Mouse (Mus musculus) lung, embryonic 16.5 days (tissue): ENCODE measurements around the gene Skil. TPM values are rescaled to one million over a fixed set of nuclear protein-coding genes. Genes with fewer than 3 reads are reported as not detected.

ENCODE experiments used
- ATAC-seq: fragments of 200-750 bp; cut with Nextera tagmentation; 2 replicates; pipeline ENCODE4 v1.8.0; 2017; ENCODE audit warnings: low read depth, mild to moderate bottlenecking, moderate library complexity
- H3K27ac ChIP-seq: fragments of 300-500 bp; sonication (generic); 2 replicates; pipeline ENCODE4 v1.5.1; 2014; ENCODE audit warnings: mild to moderate bottlenecking, control low read depth, low read length
- H3K27me3 ChIP-seq: fragments of 300-500 bp; sonication (generic); 2 replicates; pipeline ENCODE4 v1.6.1; 2014; ENCODE audit warnings: low read depth, low read length, mixed read lengths; ENCODE audit not compliant: control insufficient read depth, insufficient read depth
- H3K36me3 ChIP-seq: fragments of 300-500 bp; sonication (generic); 2 replicates; pipeline ENCODE4 v1.6.1; 2014; ENCODE audit warnings: low read length; ENCODE audit not compliant: control insufficient read depth, insufficient read depth
- H3K4me1 ChIP-seq: fragments of 300-500 bp; sonication (generic); replicated peaks from 2 replicates; pipeline ENCODE4 v1.6.1; 2014; ENCODE audit warnings: low read length, mixed read lengths; ENCODE audit not compliant: control insufficient read depth, insufficient read depth
- H3K4me2 ChIP-seq: fragments of 300-500 bp; sonication (generic); 2 replicates; pipeline ENCODE4 v1.6.1; 2014; ENCODE audit warnings: low read depth, low read length, control low read depth
- H3K4me3 ChIP-seq: fragments of 300-500 bp; sonication (generic); 2 replicates; pipeline ENCODE4 v1.5.1; 2014; ENCODE audit warnings: mild to moderate bottlenecking, low read length, control low read depth
- H3K9ac ChIP-seq: fragments of 300-500 bp; sonication (generic); 2 replicates; pipeline ENCODE4 v1.6.1; 2014; ENCODE audit warnings: low read length, control low read depth
- H3K9me3 ChIP-seq: fragments of 300-500 bp; sonication (generic); 2 replicates; pipeline ENCODE4 v1.6.1; 2016; ENCODE audit warnings: low read length; ENCODE audit not compliant: control insufficient read depth
- WGBS: fragments of 180-500 bp; shearing (Covaris S2); extraction: QIAGEN DNeasy Blood & Tissue Kit; methylation state at CpG from one replicate; pipeline ENCODE4 v1.1.7; 2014; 5-methylcytosine and 5-hydroxymethylcytosine counted together
- polyA plus RNA-seq: library from polyadenylated mRNA; unstranded; fragments of >200 nt; fragmentation: Nextera tagmentation; extraction: Ambion mirVana; gene quantifications from 2 replicates; pipeline ENCODE4 v1.2.1, GENCODE M21; 2015

Gene Skil
- 20.6 and 22.2 TPM in 2 replicates for polyA plus RNA-seq

- ATAC-seq: peak; percentile 96
- Histone ChIP-seq H3K4me1 (peaks cover 27% of the 10 kb centered on the region), H3K36me3 (peaks cover 2% of the 10 kb centered on the region; the same call in 1 of the 2 replicates), H3K9ac (peak within 1 kb of the TSS; percentile 82), H3K27me3 (no peaks in the 10 kb centered on the region), H3K4me2 (peak within 1 kb of the TSS; percentile 76), H3K4me3 (peak within 1 kb of the TSS; percentile 73), H3K9me3 (no peaks in the 10 kb centered on the region), H3K27ac (peak within 1 kb of the TSS; percentile 99)
- 0% methylated on average over 53 of the region's 109 CpGs for WGBS
These were observed at the start of gene Skil for GRCm38 (mm10) chr3:31094531-31095178. Skil (plus strand) TSS chr3:31095058.

- ATAC-seq: no peak
These were observed 47.6 kb upstream of the Skil start for GRCm38 (mm10) chr3:31047263-31047662.

GRCm38 (mm10) chr3:31049087-31049486 lies 45.8 kb upstream of the Skil start:
- Histone ChIP-seq H3K4me2 (no peak overlapping the region), H3K9ac (no peak overlapping the region), H3K4me3 (no peak overlapping the region), H3K27ac (no peak overlapping the region), H3K27me3 (no peaks in the 10 kb centered on the region), H3K9me3 (no peaks in the 10 kb centered on the region), H3K4me1 (no peaks in the 10 kb centered on the region), H3K36me3 (peaks cover 2% of the 10 kb centered on the region; the same call in 1 of the 2 replicates)
- ATAC-seq: no peak
- WGBS: 83% methylated on average over 5 of the region's 5 CpGs

More at GRCm38 (mm10) chr3:31047263-31047662, 47.6 kb upstream of the Skil start:
- no peaks in the 10 kb centered on the region for H3K27me3 ChIP-seq
- H3K4me3 ChIP-seq: no peak overlapping the region
- no peak overlapping the region for H3K27ac ChIP-seq
- H3K4me1 ChIP-seq: no peaks in the 10 kb centered on the region
- 61% methylated on average over 3 of the region's 3 CpGs for WGBS
- H3K9ac ChIP-seq: no peak overlapping the region
- H3K4me2 ChIP-seq: no peak overlapping the region
- no peaks in the 10 kb centered on the region for H3K9me3 ChIP-seq
- peaks cover 9% of the 10 kb centered on the region for H3K36me3 ChIP-seq

GRCm38 (mm10) chr3:31050375-31050774 lies 44.5 kb upstream of the Skil start:
- no peaks in the 10 kb centered on the region for H3K4me1 ChIP-seq
- no peak overlapping the region for H3K27ac ChIP-seq
- no peak overlapping the region for H3K9ac ChIP-seq
- no peak overlapping the region for H3K4me2 ChIP-seq
- no peak overlapping the region for H3K4me3 ChIP-seq
- H3K36me3 ChIP-seq: peaks cover 2% of the 10 kb centered on the region; the same call in 1 of the 2 replicates
- H3K27me3 ChIP-seq: no peaks in the 10 kb centered on the region
- no peaks in the 10 kb centered on the region for H3K9me3 ChIP-seq
- WGBS: 68% methylated on average over 7 of the region's 7 CpGs
- no peak for ATAC-seq

GRCm38 (mm10) chr3:31051730-31052129 lies 43.1 kb upstream of the Skil start:
- no peak for ATAC-seq
- Histone ChIP-seq H3K27ac (no peak overlapping the region), H3K27me3 (no peaks in the 10 kb centered on the region), H3K9ac (no peak overlapping the region), H3K9me3 (no peaks in the 10 kb centered on the region), H3K36me3 (peaks cover 2% of the 10 kb centered on the region; the same call in 1 of the 2 replicates), H3K4me3 (no peak overlapping the region), H3K4me2 (no peak overlapping the region), H3K4me1 (no peaks in the 10 kb centered on the region)
- WGBS: 88% methylated on average over 9 of the region's 9 CpGs

GRCm38 (mm10) chr3:31053191-31053590 lies 41.7 kb upstream of the Skil start:
- Histone ChIP-seq H3K27me3 (no peaks in the 10 kb centered on the region), H3K27ac (no peak overlapping the region), H3K4me2 (no peak overlapping the region), H3K4me1 (no peaks in the 10 kb centered on the region), H3K9ac (no peak overlapping the region), H3K36me3 (peaks cover 2% of the 10 kb centered on the region; the same call in 1 of the 2 replicates), H3K9me3 (no peaks in the 10 kb centered on the region), H3K4me3 (no peak overlapping the region)
- WGBS: 88% methylated on average over 9 of the region's 9 CpGs
- no peak for ATAC-seq

GRCm38 (mm10) chr3:31054888-31055287 lies 40.0 kb upstream of the Skil start:
- Histone ChIP-seq H3K36me3 (peaks cover 2% of the 10 kb centered on the region; the same call in 1 of the 2 replicates), H3K9me3 (no peaks in the 10 kb centered on the region), H3K4me2 (no peak overlapping the region), H3K9ac (no peak overlapping the region), H3K4me3 (no peak overlapping the region), H3K27ac (no peak overlapping the region), H3K4me1 (no peaks in the 10 kb centered on the region), H3K27me3 (no peaks in the 10 kb centered on the region)
- no peak for ATAC-seq
- WGBS: 89% methylated on average over 8 of the region's 8 CpGs

- WGBS: 19% methylated on average over 17 of the region's 17 CpGs
- peak; percentile 73 for ATAC-seq
These were observed 38.7 kb upstream of the Skil start for GRCm38 (mm10) chr3:31056047-31056650.

More at GRCm38 (mm10) chr3:31056047-31056650, 38.7 kb upstream of the Skil start:
- no peaks in the 10 kb centered on the region for H3K9me3 ChIP-seq
- peak overlapping the region; percentile 66 for H3K9ac ChIP-seq
- H3K36me3 ChIP-seq: no peaks in the 10 kb centered on the region; the same call in 1 of the 2 replicates
- H3K27ac ChIP-seq: no peak overlapping the region
- peak overlapping the region; percentile 64 for H3K4me3 ChIP-seq
- H3K27me3 ChIP-seq: no peaks in the 10 kb centered on the region
- H3K4me1 ChIP-seq: no peaks in the 10 kb centered on the region
- H3K4me2 ChIP-seq: peak overlapping the region; percentile 70
